Mouse (Mus musculus): ENCODE results near the gene Smarca1. TPM values are rescaled to one million over a fixed set of nuclear protein-coding genes. Genes with fewer than 3 reads are reported as not detected.

Gene Smarca1
- 15.8 and 20.1 TPM in 2 replicates for polyA plus RNA-seq (2016; fragmentation: Nextera tagmentation; extraction: Ambion mirVana)

DNA sequence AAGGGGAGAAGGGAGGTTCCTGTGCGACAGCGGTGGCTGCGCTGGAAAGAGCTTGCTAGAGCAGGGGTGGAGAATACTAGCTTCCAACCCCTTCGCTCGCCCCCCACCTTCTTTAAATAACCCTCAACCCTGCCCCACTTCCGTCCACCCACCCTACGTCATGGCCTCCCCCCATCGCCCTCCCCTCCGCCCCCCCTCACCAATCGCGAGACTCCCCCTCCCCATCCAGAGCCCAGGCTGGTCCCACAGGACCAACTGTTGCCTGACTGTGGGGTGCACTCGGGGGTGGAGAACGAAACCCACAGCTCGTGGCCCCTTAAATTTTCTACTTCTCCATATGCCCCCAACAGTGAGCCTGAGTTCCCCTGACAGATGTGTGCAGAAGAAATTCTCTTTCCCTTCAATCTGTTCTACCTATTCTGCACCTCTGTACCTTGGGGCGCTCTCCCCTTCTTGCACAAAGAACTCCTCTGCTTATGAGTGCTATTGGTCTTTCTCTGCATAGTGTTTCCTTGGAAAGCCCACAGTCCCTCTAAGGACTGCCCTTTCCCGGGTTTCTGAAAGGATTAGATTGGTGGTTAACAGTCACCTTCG is at the start of gene Smarca1:
Gene Smarca1, minus strand, starts transcription at position 544 of the 594 bp plus-strand sequence.
- WGBS = 22% methylated on average over 15 of the region's 17 CpGs
- Histone ChIP-seq H3K36me3 (no peaks in the 10 kb centered on the region), H3K9me3 (replicated peaks) (no peaks in the 10 kb centered on the region), H3K4me3 (peak within 1 kb of the TSS; percentile 68), H3K27me3 (ENCODE audit: low read depth, poor library complexity, severe bottlenecking) (0 out of 2 replicates have a peak, but pooled peaks cover 9% of the 10 kb centered on the region), H3K4me1 (no peaks in the 10 kb centered on the region), H3K27ac (replicated peaks) (peak within 1 kb of the TSS; percentile 84)
- no peak for DNase-seq (ENCODE audit: low spot score)

DNA sequence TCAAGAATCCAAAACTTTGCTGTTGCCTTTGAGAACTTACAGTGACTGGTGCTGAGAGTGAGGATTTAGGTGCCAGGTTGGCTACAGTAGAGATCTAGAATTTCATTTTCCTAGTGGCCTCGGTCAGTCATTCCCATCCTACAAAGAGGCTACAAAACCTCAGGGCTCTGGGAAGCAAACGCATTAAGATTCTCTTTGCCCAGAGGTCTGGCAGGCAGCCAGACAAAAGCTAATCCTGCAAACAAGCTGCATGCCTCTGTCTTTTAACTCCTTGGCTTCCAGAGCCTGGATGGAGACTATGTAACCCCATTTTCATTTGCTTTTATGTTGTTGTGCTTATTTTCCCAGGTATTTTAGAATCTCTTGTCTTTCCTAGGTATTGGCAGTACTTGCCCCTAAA is 45.0 kb upstream of the Smarca1 start:
- no peaks in the 10 kb centered on the region for H3K27me3 ChIP-seq (ENCODE audit: low read depth, poor library complexity, severe bottlenecking)
- no peak overlapping the region for H3K4me3 ChIP-seq
- peak; percentile 11 for DNase-seq (ENCODE audit: low spot score)
- peaks cover 10% of the 10 kb centered on the region; the same call in 1 of the 2 replicates for H3K4me1 ChIP-seq
- H3K27ac ChIP-seq (replicated peaks) = peak overlapping the region; percentile 61
- peaks cover 43% of the 10 kb centered on the region for H3K36me3 ChIP-seq
- no peaks in the 10 kb centered on the region for H3K9me3 ChIP-seq (replicated peaks)
- WGBS = 27% methylated on average over 2 of the region's 2 CpGs

DNA sequence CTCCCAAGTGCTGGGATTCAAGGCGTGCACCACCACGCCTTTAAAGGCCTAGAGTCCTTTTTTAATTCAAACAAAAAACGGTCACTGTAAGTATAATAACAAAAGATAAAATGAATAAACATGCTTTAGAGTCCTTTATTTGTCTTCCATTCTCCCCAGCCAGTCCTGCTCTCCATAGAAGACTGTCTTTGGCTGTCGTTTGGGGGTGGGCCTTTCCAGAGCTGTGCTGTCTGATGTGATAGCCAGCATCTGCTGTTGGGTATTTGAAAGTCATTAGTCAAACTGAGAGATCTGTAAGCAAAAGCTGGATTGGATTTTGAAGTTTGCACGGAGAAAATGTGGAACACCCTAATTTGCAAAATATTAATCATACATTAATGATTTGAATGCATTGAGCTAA is 44.1 kb upstream of the Smarca1 start:
- no peaks in the 10 kb centered on the region for H3K9me3 ChIP-seq (replicated peaks)
- peaks cover 50% of the 10 kb centered on the region for H3K36me3 ChIP-seq
- H3K4me1 ChIP-seq = peaks cover 10% of the 10 kb centered on the region; the same call in 1 of the 2 replicates
- DNase-seq (ENCODE audit: low spot score) = no peak
- no peaks in the 10 kb centered on the region for H3K27me3 ChIP-seq (ENCODE audit: low read depth, poor library complexity, severe bottlenecking)
- WGBS = 77% methylated on average over 5 of the region's 5 CpGs
- H3K4me3 ChIP-seq = no peak overlapping the region
- H3K27ac ChIP-seq (replicated peaks) = no peak overlapping the region

DNA sequence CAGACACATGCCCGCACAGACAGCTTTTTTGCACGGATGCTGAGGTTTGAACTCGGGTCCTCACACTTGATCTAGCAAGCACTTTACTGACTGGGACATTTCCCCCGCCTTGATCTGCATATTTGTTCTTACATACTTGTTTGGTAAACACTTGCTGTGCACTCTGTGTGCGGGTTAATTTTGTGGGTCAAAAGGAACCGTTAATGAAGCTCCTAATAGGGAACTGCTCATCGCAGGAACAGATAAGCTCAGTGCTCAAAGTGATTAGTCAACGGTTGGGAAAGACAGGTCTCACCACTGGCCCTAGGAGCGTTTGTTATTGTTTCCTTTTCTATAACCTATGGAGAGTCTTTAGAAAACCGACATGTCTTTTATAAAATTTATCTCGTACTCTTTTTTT is 41.6 kb upstream of the Smarca1 start:
- Histone ChIP-seq H3K27ac (replicated peaks) (no peak overlapping the region), H3K36me3 (peaks cover 55% of the 10 kb centered on the region), H3K4me1 (peaks cover 10% of the 10 kb centered on the region; the same call in 1 of the 2 replicates), H3K4me3 (no peak overlapping the region), H3K9me3 (replicated peaks) (no peaks in the 10 kb centered on the region), H3K27me3 (ENCODE audit: low read depth, poor library complexity, severe bottlenecking) (no peaks in the 10 kb centered on the region)
- 92% methylated on average over 11 of the region's 11 CpGs for WGBS
- no peak for DNase-seq (ENCODE audit: low spot score)

DNA sequence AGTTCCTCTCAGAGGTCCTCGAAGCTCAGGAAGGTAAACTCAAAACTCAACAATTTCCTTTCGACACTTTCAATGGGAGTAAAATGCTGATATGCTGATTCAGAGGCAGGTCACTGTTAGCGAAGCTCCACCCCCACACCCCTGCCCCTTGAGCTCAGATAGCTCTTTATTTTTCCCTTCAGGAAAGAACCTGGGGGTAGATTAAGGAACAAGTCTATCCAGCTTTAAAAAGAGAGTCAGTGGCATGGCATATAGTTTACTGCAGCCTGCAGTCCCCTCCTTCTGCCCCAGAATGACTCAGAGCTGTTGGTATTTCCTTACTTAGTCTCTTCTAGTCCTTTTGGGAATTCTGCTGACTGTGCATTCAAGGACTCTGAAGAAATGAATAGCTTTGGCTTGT is 37.7 kb upstream of the Smarca1 start:
- no peaks in the 10 kb centered on the region for H3K4me1 ChIP-seq
- H3K9me3 ChIP-seq (replicated peaks) = no peaks in the 10 kb centered on the region
- H3K27me3 ChIP-seq (ENCODE audit: low read depth, poor library complexity, severe bottlenecking) = no peaks in the 10 kb centered on the region
- no peak for DNase-seq (ENCODE audit: low spot score)
- peaks cover 48% of the 10 kb centered on the region for H3K36me3 ChIP-seq
- no peak overlapping the region for H3K4me3 ChIP-seq
- 86% methylated on average over 3 of the region's 3 CpGs for WGBS
- H3K27ac ChIP-seq (replicated peaks) = no peak overlapping the region

DNA sequence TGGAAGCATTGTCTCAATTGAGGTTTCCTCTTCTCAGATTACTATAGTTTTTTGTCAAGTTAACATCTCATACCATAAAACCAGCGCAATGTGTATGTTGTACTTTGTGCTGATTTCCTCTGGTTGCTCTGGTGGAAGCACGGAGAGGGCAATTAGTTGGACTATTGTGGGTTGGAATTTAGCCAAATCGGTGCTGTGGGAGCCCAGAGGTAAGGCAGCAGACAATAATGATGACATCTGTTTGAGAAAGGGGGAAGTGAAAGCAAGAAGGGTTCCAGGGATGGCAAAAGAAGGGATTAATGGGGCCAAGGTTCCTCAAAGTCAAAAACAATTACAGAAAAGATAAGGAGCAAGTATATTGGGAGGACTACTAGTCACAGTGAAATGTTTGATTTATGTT is 35.2 kb upstream of the Smarca1 start:
- no peak overlapping the region for H3K4me3 ChIP-seq

DNA sequence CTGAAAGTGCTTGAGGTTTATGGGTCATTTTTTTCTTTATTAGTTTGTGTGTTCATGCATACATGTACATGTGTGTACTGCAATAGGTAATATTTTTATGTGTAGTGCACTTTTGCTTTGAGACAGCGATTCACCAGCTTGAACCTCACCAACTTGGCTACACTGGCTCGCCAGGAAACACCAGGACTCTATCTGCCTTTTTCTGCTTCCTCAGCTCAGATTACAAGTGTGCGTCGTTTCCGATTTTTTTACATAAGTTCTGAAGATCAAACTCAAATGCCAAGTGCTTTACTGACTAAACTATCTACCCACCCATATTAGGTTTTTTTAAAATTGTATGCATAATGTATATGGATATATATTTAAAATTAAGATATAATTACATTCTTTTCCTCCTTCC is 27.8 kb upstream of the Smarca1 start:
- Histone ChIP-seq H3K27me3 (ENCODE audit: low read depth, poor library complexity, severe bottlenecking) (no peaks in the 10 kb centered on the region), H3K27ac (replicated peaks) (no peak overlapping the region), H3K4me3 (no peak overlapping the region), H3K9me3 (replicated peaks) (no peaks in the 10 kb centered on the region), H3K36me3 (no peaks in the 10 kb centered on the region), H3K4me1 (no peaks in the 10 kb centered on the region)
- 86% methylated on average over 5 of the region's 5 CpGs for WGBS
- no peak for DNase-seq (ENCODE audit: low spot score)

More for the DNA sequence above, 35.2 kb upstream of the Smarca1 start:
- H3K4me1 ChIP-seq = no peaks in the 10 kb centered on the region
- peaks cover 34% of the 10 kb centered on the region for H3K36me3 ChIP-seq
- WGBS = 80% methylated on average over 3 of the region's 3 CpGs
- no peaks in the 10 kb centered on the region for H3K27me3 ChIP-seq (ENCODE audit: low read depth, poor library complexity, severe bottlenecking)
- H3K27ac ChIP-seq (replicated peaks) = no peak overlapping the region
- no peaks in the 10 kb centered on the region for H3K9me3 ChIP-seq (replicated peaks)
- DNase-seq (ENCODE audit: low spot score) = no peak

DNA sequence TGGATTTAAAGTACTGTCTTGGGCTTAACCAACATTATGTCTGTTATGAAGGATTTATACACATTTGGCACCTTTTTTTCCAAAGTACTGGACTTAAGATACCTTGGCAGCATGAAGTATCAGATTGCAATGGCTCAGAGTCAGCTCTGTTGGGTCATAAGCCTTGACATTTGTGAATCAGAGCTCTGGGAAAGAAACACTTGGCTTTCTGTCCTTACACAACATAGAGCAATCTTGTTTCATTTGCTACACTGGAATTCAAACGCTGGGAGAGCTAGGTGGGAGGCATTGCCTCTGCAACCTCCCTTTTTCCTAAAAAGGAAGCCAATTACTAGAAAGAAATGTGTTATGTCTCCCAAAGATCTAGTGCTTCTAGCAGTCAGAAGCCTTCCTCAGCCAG is 24.1 kb upstream of the Smarca1 start:
- no peak for DNase-seq (ENCODE audit: low spot score)
- no peak overlapping the region for H3K27ac ChIP-seq (replicated peaks)
- peaks cover 7% of the 10 kb centered on the region; the same call in 1 of the 2 replicates for H3K4me1 ChIP-seq
- H3K4me3 ChIP-seq = no peak overlapping the region
- no peaks in the 10 kb centered on the region for H3K27me3 ChIP-seq (ENCODE audit: low read depth, poor library complexity, severe bottlenecking)
- H3K9me3 ChIP-seq (replicated peaks) = no peaks in the 10 kb centered on the region
- WGBS = 86% methylated on average over 1 of the region's 1 CpGs
- H3K36me3 ChIP-seq = no peaks in the 10 kb centered on the region

DNA sequence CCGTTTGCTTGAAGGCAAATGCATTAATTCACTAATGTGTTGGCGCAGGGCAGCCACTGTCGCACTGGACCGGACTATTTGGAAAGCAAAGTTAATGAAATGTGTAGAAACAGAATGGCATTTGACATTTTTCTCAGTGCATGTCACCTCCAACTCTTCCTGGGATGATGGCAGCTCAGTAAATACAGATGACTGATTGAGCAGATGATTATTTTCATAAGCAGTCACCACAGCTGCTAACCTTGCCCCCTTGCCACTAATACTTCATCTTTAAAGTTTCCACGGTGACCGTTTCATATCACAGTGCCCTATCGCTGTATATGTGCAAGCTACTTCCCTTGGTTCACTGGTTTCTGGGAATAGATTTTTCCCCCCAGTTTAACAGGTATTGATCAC is 20.8 kb upstream of the Smarca1 start:
- Histone ChIP-seq H3K27ac (replicated peaks) (no peak overlapping the region), H3K9me3 (replicated peaks) (no peaks in the 10 kb centered on the region), H3K4me3 (peak overlapping the region; percentile 71; the same call in 1 of the 2 replicates), H3K27me3 (ENCODE audit: low read depth, poor library complexity, severe bottlenecking) (no peaks in the 10 kb centered on the region), H3K4me1 (peaks cover 7% of the 10 kb centered on the region; the same call in 1 of the 2 replicates), H3K36me3 (no peaks in the 10 kb centered on the region)
- 86% methylated on average over 7 of the region's 7 CpGs for WGBS
- no peak for DNase-seq (ENCODE audit: low spot score)

DNA sequence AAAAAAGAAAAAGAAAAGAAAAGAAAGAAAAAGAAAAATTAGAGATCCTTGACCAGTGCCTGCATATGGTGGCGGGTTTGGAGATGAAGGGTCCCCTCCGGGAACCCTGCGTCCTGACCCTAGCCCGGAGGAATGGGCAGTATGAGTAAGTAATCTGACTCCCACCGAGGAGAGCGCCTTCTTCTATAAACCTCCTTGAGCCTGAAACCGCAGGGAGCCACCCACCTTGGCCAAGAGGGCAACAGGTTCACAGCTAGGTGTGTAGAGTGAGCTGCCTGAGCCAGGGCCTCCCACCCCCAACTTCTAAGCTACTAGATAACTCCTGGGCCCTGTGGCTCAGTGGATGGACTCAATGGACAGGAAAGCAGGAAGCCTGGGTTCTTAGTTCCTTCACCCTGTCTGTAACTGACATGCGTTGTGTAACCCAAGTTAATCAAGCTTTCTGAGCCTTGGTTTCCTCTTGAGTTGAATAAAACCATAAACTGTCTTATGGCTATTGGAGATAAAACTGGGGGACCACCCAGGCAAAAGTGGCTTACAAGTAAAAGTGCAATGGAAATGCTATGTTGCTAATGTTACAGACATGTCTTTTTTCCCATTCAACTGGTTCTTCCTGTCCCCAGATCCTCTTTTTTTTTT is 20.2 kb upstream of the Smarca1 start:
- Histone ChIP-seq H3K36me3 (no peaks in the 10 kb centered on the region), H3K4me3 (peak overlapping the region; percentile 71), H3K27me3 (ENCODE audit: low read depth, poor library complexity, severe bottlenecking) (no peaks in the 10 kb centered on the region), H3K27ac (replicated peaks) (peak overlapping the region; percentile 95; the same call in 1 of the 2 replicates), H3K9me3 (replicated peaks) (no peaks in the 10 kb centered on the region), H3K4me1 (peaks cover 7% of the 10 kb centered on the region; the same call in 1 of the 2 replicates)
- 32% methylated on average over 8 of the region's 8 CpGs for WGBS
- DNase-seq (ENCODE audit: low spot score) = peak; percentile 15

DNA sequence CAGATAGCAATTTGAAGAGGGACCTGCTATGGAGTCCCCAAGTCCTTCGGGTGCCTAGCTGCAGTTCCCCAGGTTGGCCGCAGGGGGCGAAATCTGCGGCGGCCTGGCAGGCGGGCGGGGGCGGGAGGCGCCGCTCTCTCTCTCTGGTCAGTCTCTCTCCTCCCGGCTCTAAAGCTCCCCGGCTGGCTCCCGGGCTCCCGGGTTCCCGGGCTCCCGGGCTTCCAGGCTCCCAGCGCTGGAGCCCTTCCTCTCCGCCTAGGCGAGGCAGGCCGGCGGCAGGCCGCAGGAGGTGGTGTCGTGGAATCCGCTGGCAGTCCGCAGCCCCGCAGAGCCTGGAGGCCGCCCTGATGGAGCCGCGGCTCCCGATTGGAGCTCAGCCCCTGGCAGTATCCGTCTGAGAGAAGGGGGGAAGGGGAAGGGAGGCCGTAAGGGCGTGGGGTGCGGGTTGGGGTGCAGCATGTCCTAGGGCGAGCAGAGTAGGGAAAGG is 19.6 kb upstream of the Smarca1 start, which contains the start of gene Ocrl:
Gene Ocrl, plus strand, starts transcription at position 82 of the 487 bp plus-strand sequence.
- no peaks in the 10 kb centered on the region for H3K36me3 ChIP-seq
- H3K4me3 ChIP-seq = peak within 1 kb of the TSS; percentile 71
- H3K27ac ChIP-seq (replicated peaks) = peak within 1 kb of the TSS; percentile 95

DNA sequence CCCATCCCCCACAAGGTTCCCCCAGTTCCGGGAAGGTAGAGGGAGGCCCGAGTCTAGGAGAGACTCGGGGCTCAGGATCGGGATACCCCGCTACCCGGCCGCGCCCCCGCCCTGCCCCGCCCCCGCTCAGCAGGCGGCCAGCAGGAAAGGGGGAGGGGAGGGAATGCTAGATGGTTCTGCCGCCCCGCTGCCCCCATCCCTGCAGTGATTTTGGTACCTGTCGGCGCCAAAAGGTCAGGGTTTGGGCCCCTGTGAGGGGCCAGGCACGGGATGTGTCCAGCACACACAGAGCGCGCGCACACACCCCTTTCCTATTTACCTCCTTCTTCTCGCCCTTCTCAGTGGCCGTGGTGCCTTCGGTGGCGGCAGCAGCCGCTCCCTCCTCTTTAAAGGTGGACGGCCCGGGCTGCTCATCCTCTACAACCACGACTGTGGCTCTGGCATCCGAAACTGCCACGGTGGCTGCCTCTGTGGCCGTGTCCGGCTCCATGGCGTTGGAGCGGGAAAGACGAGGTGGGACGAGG is 805 bp downstream of the Smarca1 start:
- Histone ChIP-seq H3K4me1 (no peaks in the 10 kb centered on the region), H3K36me3 (no peaks in the 10 kb centered on the region), H3K27me3 (ENCODE audit: low read depth, poor library complexity, severe bottlenecking) (0 out of 2 replicates have a peak, but pooled peaks cover 9% of the 10 kb centered on the region), H3K4me3 (peak overlapping the region; percentile 68), H3K27ac (replicated peaks) (peak overlapping the region; percentile 84), H3K9me3 (replicated peaks) (no peaks in the 10 kb centered on the region)
- peak; percentile 34 for DNase-seq (ENCODE audit: low spot score)
- 20% methylated on average over 25 of the region's 36 CpGs for WGBS

More for the DNA sequence above, 19.6 kb upstream of the Smarca1 start, which contains the start of gene Ocrl:
- Histone ChIP-seq H3K4me1 (peaks cover 7% of the 10 kb centered on the region; the same call in 1 of the 2 replicates), H3K27me3 (ENCODE audit: low read depth, poor library complexity, severe bottlenecking) (no peaks in the 10 kb centered on the region), H3K9me3 (replicated peaks) (no peaks in the 10 kb centered on the region)
- DNase-seq (ENCODE audit: low spot score) = peak; percentile 77
- WGBS = 16% methylated on average over 32 of the region's 35 CpGs
